Mouse (Mus musculus): ENCODE data around the gene Smim6.
A peak's percentile ranks its signal among the peaks of the same experiment; 100 is the strongest.

Smim6 gene

GRCm38 (mm10) chr11:115939690-115940329, 28.0 kb downstream of the Smim6 start:
- peak; percentile 72 for DNase-seq (ENCODE audit: low read depth)

- DNase-seq (ENCODE audit: low read depth), result no peak
Observed at GRCm38 (mm10) chr11:115941980-115942379, 30.2 kb downstream of the Smim6 start.

GRCm38 (mm10) chr11:115945247-115945646, 33.4 kb downstream of the Smim6 start:
- no peak for DNase-seq (ENCODE audit: low read depth)

- no peak for DNase-seq (ENCODE audit: low read depth)
Observed at GRCm38 (mm10) chr11:115946221-115946828, 34.5 kb downstream of the Smim6 start.

GRCm38 (mm10) chr11:115948316-115948715, 36.5 kb downstream of the Smim6 start:
- DNase-seq (ENCODE audit: low read depth), result no peak

- DNase-seq (ENCODE audit: low read depth), result no peak
Observed at GRCm38 (mm10) chr11:115950719-115951118, 38.9 kb downstream of the Smim6 start.

GRCm38 (mm10) chr11:115954712-115955111, 42.9 kb downstream of the Smim6 start:
- DNase-seq (ENCODE audit: low read depth), result no peak

- no peak for DNase-seq (ENCODE audit: low read depth)
Observed at GRCm38 (mm10) chr11:115955195-115955858, 43.5 kb downstream of the Smim6 start.

- no peak for DNase-seq (ENCODE audit: low read depth)
Observed at GRCm38 (mm10) chr11:115956453-115956852, 44.6 kb downstream of the Smim6 start.

- DNase-seq (ENCODE audit: low read depth), result no peak
Observed at GRCm38 (mm10) chr11:115957971-115958370, 46.2 kb downstream of the Smim6 start.

- DNase-seq (ENCODE audit: low read depth), result no peak
Observed at GRCm38 (mm10) chr11:115959018-115959417, 47.2 kb downstream of the Smim6 start.

GRCm38 (mm10) chr11:115962651-115963412, 51.0 kb downstream of the Smim6 start:
- DNase-seq (ENCODE audit: low read depth), result no peak
